Mouse (Mus musculus) adrenal gland, adult (tissue): ENCODE measurements around the gene Lurap1l.
A peak's percentile ranks its signal among the peaks of the same experiment; 100 is the strongest.
"Not testable (repeated sequence)": the region's sequence is repeated elsewhere in the genome, so short reads cannot be mapped to it uniquely, and the experiment has no call there.

Experiments used
- DNase-seq, 2 experiments: peaks; one replicate each; pipeline ENCODE4 v3.0.0; 2022 to 2023; ENCODE audit warnings: low spot score in 1 of 2; ENCODE audit not compliant: inconsistent age in 2 of 2

The Lurap1l gene

GRCm38 (mm10) chr4:80917128-80917527, 6.7 kb downstream of the Lurap1l start:
- DNase-seq: not testable (repeated sequence)

- DNase-seq: no peak
Measured at GRCm38 (mm10) chr4:80917812-80918211, 7.4 kb downstream of the Lurap1l start.

- peak in 1 of 2 experiments; percentile 37 for DNase-seq
Measured at GRCm38 (mm10) chr4:80918526-80919129, 8.2 kb downstream of the Lurap1l start.

GRCm38 (mm10) chr4:80919217-80919867, 8.9 kb downstream of the Lurap1l start:
- no peak for DNase-seq

- peak in 1 of 2 experiments; percentile 61 for DNase-seq
Measured at GRCm38 (mm10) chr4:80921646-80922489, 11.4 kb downstream of the Lurap1l start.

GRCm38 (mm10) chr4:80922654-80923053, 12.2 kb downstream of the Lurap1l start:
- no peak for DNase-seq

GRCm38 (mm10) chr4:80924815-80925214, 14.4 kb downstream of the Lurap1l start:
- peak in 1 of 2 experiments; percentile 15 for DNase-seq

GRCm38 (mm10) chr4:80925752-80926519, 15.5 kb downstream of the Lurap1l start:
- DNase-seq: no peak

GRCm38 (mm10) chr4:80934749-80935148, 24.3 kb downstream of the Lurap1l start:
- DNase-seq: no peak

GRCm38 (mm10) chr4:80939115-80939514, 28.7 kb downstream of the Lurap1l start:
- peak in 1 of 2 experiments; percentile 63 for DNase-seq

- DNase-seq: peak; percentile 38 to 83
Measured at GRCm38 (mm10) chr4:80940946-80941345, 30.5 kb downstream of the Lurap1l start.

GRCm38 (mm10) chr4:80941978-80942377, 31.5 kb downstream of the Lurap1l start:
- DNase-seq: no peak

GRCm38 (mm10) chr4:80944605-80945004, 34.2 kb downstream of the Lurap1l start:
- DNase-seq: no peak

- no peak for DNase-seq
Measured at GRCm38 (mm10) chr4:80949110-80949509, 38.7 kb downstream of the Lurap1l start.

- no peak for DNase-seq
Measured at GRCm38 (mm10) chr4:80949720-80950119, 39.3 kb downstream of the Lurap1l start.

GRCm38 (mm10) chr4:80950280-80950781, 39.9 kb downstream of the Lurap1l start:
- peak; percentile 29 to 88 for DNase-seq

GRCm38 (mm10) chr4:80952653-80953052, 42.2 kb downstream of the Lurap1l start:
- peak in 1 of 2 experiments; percentile 64 for DNase-seq

GRCm38 (mm10) chr4:80955942-80956341, 45.5 kb downstream of the Lurap1l start:
- DNase-seq: no peak

GRCm38 (mm10) chr4:80967526-80967925, 57.1 kb downstream of the Lurap1l start:
- no peak for DNase-seq

GRCm38 (mm10) chr4:80971846-80972245, 61.4 kb downstream of the Lurap1l start:
- DNase-seq: peak; percentile 33 to 68

- DNase-seq: no peak
Measured at GRCm38 (mm10) chr4:80973896-80974295, 63.5 kb downstream of the Lurap1l start.
